Mouse (Mus musculus) thymus, postnatal 10 days (tissue): ENCODE results near the gene Olfr1181.
"Not testable (repeated sequence)": the region's sequence is repeated elsewhere in the genome, so short reads cannot be mapped to it uniquely, and the experiment has no call there.

ENCODE experiments used
- DNase-seq, 2 experiments: peaks; one replicate each; pipeline ENCODE4 v3.0.0; 2021; ENCODE audit warnings: low spot score in 2 of 2

The Olfr1181 gene

DNA sequence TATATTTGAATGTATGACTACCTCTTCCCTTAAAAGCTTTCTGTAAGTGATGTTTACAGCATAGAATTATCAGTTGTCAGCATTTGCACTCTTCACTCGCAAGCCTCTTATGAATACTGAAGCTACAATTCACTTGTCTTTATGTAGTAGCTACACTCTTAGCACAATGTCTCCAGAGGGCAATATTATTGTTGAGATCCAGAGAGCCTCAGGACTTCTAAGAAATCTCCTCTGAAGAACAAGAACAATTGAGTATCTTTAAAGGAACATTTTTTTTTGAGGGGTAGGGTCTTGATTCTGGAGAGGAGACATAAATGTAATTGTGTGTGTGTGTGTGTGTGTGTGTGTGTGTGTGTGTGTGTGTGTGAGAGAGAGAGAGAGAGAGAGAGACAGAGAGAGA, at the start of gene Olfr1181:
Gene Olfr1181 (minus strand): TSS at position 101 of the 400 bp plus-strand sequence.
- no peak for DNase-seq

DNA sequence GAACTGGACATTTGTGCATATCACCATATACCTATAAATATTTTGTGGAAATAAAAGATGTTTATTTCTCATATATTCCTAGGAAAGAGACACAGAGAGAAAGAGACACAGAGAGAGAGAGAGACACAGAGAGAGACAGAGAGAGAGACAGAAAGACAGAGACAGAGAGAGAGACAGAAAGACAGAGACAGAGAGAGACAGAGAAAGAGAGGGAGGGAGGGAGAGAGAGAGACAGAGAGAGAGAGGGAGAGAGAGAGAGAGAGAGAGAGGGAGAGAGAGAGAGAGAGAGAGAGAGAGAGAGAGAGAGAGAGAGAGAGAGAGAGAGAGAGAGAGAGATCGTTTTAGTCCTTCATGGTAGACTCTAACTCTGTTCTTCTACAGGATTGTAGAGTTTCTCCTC, 28.6 kb upstream of the Olfr1181 start, which contains the start of gene Olfr1183:
Gene Olfr1183 (plus strand): TSS at position 301 of the 400 bp plus-strand sequence.
- DNase-seq, result not testable (repeated sequence)

DNA sequence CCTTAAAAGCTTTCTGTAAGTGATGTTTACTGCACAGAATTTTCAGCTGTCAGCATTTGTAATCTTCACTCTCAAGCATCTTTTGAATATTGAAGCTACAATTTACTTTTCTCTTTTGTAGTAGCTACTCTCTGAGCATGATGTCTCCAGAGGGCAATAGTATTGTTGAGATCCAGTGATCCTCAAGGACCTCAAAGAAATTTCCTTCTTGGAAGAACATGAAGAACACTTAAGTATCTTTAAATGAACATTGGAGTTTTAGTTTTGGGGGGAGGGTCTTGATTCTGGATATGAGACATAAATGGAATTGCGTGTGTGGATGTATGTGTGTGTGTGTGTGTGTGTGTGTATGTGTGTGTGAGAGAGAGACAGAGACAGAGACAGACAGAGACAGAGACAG, 23.1 kb upstream of the Olfr1181 start, which contains the start of gene Gm13757:
Gene Gm13757 (minus strand): TSS at position 101 of the 400 bp plus-strand sequence.
- no peak for DNase-seq

DNA sequence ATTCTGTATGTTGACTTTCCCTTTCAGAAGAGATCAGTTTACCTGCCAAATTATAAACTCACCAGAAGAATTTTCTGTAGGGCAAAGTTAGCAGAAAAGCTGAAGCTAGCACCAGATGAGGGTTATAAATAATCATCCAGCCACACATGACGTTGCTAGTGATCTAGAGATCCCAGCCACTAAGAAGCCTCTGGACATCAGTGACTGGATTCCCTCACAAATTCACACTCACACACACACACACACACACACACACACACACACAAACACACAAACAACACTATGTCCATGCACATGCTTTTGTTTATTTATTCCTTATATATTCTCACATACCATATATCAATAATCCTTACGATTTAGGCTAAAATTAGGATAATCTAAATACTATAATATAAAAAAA, 6.9 kb downstream of the Olfr1181 start, which contains the start of gene Olfr1180:
Gene Olfr1180 (minus strand): TSS at position 101 of the 400 bp plus-strand sequence.
- DNase-seq, result no peak

DNA sequence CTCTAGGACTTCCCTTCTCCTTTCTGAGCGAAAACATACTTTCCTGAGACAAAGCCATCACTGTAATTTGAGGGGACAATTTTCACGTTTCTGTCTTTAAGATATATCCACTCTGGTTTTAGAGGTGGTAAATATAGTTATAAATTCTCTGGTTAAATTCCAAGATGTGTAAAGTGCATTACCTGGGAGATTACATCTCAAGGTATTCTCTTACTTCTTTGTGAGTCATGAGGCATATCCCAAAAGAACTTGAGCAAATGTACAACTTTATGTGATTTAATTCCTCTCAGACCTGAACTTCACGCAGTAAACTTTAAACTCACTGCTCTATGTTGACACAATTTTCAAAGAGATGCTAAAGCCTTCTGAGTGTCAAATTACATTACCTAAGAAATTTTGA, 19.6 kb downstream of the Olfr1181 start, which contains the start of gene Olfr1179:
Gene Olfr1179 (minus strand): TSS at position 101 of the 400 bp plus-strand sequence.
- no peak for DNase-seq

DNA sequence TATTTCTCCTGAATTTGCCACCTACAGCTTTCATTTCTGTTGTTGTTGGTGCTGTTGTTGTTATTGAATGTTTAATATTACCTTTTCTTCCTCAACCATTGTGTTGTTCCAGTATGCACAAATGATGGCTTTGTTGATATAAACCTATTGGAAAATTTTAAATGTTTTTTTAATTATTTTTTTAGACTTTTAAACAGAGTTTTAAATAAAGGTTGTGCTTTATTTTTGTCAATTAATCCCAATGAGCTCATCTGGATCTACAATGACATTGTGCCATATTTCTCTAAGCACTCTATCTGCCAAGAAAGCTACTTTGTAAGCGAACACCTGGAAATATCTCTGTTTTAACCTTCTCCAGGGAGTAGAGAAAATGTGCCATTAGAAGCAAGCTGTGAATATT, 39.2 kb downstream of the Olfr1181 start, which contains the start of gene Olfr1178:
Gene Olfr1178 (plus strand): TSS at position 301 of the 400 bp plus-strand sequence.
- DNase-seq, result no peak
